Mouse (Mus musculus) lung, adult 18-20 months (tissue): ENCODE results near the gene Nav1.

Experiments
- DNase-seq, 2 experiments: peaks; one replicate each; pipeline ENCODE4 v3.0.0; 2022; ENCODE audit warnings: mixed read lengths in 2 of 2

The Nav1 gene

GRCm38 (mm10) chr1:135607019-135607418 lies at the start of gene Nav1:
Nav1 (minus strand) TSS chr1:135607295.
- no peak for DNase-seq

GRCm38 (mm10) chr1:135653909-135654308 lies 46.8 kb upstream of the Nav1 start:
- DNase-seq = no peak

DNA sequence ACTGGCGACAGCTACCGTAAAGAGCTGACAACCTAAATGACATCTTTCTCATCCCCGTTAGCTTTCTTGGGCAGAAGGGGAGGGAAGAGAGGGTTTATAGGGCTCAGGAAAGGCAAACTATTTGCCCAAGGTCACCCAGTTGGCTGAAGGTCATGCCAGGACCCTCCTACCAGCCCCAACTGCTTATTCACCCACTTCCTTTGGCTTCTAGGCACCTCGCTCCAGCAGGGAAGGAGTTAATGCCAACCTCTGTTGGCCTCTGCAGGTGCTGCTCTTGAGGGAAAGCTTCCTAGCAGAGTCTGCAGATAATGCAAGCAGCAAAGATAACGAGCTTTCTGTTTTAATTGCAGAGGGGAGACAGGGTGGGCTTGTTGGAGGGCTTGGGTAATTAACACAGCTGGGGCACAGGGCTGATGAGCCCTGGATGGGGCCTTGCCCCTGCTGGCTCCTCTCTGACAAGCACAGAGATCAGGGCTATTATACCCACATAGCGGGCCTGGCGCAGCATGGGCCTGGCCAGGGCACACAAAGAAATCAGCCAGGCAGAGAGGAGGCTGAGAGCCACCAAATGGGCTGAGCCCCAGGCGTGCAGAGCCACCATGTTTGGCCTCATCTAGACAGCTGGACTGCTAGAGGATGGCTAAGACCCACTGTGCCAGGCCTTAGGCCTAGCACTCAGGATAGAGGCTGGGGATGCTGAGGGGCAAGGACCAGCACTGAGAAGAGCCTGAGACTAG lies 38.5 kb upstream of the Nav1 start:
- no peak for DNase-seq

DNA sequence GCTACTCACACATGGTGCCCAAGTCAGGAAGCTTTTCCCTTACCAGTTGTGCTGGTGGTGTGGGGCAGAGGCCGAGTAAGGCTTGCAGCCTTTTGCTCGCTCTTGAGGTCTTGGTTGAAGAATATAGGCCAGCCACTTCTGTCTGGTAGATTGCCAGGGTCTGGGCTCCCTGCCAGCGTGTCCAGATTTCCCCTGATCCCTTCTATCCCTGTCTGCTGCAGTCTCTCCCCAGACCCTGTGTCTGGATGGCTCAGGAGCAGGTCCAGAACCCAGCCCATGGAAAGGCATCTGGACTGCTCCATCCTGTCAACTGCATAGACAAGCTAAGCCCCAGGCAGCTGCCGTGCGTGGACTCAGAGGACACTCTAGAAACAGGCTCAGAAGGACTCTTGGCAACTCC lies 37.0 kb upstream of the Nav1 start:
- DNase-seq = no peak

- no peak for DNase-seq
These were observed 36.6 kb upstream of the Nav1 start for GRCm38 (mm10) chr1:135643691-135644090.

- no peak for DNase-seq
These were observed 32.8 kb upstream of the Nav1 start for GRCm38 (mm10) chr1:135639853-135640252.

DNA sequence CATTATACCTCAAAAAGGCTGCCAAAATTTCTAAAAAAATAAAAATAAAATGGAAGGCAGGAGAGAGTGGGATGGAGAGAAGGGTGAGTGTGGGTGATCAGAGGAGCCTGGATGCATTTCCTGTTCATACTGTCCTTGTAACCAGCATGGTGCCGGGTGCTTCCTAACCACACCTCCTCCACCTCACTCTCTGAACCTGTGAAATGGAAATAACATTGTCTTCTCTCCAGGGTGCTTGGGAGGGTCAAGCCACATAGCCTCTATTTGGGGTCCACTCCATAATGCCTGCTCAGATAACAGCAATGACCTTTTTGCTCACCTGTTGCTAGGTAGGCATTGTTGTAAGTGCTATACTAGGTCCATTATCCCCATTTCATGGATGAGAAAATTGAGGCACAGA lies 32.0 kb upstream of the Nav1 start:
- no peak for DNase-seq

GRCm38 (mm10) chr1:135637574-135638008 lies 30.5 kb upstream of the Nav1 start:
- no peak for DNase-seq

DNA sequence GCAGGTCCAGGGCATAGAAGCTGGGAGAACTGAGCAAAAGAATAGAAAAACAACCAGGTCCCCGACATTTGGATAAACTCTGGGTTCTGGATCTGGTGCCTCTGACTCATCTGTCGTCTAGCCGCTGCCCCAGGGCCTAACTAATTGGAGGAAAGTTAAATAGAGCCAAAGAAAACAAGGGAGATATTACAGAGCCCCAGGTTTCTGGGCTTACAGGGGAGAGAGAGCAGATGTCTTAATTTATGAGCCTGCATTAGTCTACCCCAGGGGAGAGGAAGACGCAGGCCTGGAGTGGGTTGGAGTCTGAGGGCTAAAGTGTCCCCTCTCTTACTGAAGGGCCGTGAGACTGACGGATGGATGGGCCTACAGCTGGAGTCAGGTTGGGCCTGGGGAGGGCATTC lies 29.0 kb upstream of the Nav1 start:
- DNase-seq = no peak

GRCm38 (mm10) chr1:135635323-135636064 lies 28.4 kb upstream of the Nav1 start:
- DNase-seq = no peak

DNA sequence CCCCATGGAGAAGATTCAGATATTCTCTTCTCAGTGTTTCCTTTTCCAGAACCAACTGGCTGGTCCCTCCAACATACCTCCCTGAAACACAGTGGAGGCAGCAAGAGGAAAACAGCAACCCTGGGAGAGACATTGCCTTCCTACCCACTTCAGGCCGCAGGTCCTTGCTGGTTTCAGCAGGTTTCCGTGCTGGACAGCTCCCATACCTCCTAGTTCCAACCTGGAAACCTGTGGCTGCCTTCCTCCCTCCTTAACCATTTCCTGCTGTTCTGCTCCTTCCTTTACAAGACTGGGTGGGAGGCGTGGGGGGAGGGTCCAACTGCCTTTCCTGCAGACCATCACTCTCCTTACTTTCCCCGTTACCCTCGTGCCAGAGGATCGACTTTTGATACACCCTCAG lies 27.7 kb upstream of the Nav1 start:
- DNase-seq = no peak

- no peak for DNase-seq
These were observed 26.8 kb upstream of the Nav1 start for GRCm38 (mm10) chr1:135633884-135634283.

DNA sequence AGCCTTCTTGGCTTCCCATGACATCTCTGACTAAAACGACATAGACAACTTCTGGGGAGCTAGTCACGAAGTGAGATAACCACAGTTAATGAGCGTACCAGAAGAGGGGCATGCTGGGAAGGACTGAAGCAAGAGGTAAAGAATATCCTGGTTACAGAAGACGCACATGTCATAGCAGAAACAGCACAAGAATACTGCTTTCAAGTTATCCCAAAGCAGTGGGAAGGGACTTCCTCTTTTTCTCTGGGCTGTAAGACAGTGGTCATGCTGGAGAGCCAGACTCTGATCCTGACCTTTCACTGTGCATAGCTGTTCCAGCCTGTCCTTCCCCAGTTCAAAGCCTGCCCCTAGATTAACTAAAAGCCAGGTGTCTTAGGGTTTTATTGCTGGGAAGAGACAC lies 26.4 kb upstream of the Nav1 start:
- DNase-seq = no peak

GRCm38 (mm10) chr1:135632199-135632598 lies 25.1 kb upstream of the Nav1 start:
- DNase-seq = no peak

DNA sequence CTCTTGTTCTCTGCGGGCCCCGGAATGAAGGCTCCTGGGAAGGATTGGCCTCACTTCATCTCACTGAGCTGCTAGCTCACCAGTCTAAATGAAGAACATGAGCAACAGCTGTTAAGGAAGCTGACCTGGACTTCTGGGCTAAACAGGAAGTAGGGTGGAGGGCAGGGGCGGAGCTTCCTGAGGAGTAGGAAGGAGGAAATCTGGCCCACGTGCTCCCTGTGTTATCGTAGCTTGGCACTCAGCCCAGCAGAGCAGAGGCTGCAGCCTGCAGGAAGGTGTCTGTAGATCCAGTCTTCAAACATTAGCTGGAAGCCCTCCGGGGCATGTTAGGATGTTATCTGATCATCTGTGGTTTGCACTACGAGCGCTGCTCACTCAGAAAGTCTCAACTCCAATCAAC lies 24.4 kb upstream of the Nav1 start:
- peak; percentile 91 to 94 for DNase-seq

- DNase-seq = no peak
These were observed 22.8 kb upstream of the Nav1 start for GRCm38 (mm10) chr1:135629846-135630245.

GRCm38 (mm10) chr1:135626218-135626617 lies 19.1 kb upstream of the Nav1 start:
- DNase-seq = no peak

- no peak for DNase-seq
These were observed 18.6 kb upstream of the Nav1 start for GRCm38 (mm10) chr1:135625741-135626140.

DNA sequence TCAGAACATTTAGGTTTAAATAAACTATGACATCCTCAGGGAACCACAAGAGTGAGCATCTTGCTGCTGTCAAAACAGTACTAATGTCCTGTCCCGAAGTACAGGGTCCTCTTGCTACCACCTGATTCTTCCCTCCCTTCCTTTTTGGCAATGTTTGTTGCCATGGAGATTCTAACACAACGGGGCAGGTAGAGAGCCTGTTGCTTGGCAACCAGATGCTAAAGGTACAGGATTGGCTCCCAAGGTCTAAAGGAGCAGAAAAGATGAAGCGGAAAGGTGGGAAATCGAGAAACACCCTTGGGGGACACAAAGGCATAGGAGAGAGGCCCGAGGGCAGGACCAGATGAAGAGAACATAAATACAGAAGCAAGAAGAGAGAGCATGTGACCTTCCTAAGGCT lies 17.6 kb upstream of the Nav1 start:
- DNase-seq = no peak

DNA sequence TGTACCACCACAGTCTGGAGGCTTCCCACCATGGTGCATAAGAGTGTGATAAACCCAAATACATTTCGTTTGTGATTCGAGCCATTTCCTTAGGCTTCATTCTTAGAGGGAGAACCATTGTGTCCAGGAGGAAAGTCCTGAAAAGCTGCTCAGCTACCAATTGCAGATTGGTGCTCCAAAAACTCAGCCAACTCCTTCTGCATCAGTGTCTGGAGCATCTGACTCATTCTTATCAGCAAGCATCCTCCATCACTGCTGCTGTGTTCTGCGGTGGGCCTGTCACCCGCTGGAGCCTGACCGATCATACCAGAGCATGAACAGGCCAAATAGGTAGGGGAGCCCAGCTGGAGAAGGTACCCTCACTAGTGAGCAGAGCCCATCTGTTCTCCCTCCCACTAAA lies 16.0 kb upstream of the Nav1 start:
- no peak for DNase-seq

GRCm38 (mm10) chr1:135621307-135621706 lies 14.2 kb upstream of the Nav1 start:
- no peak for DNase-seq

GRCm38 (mm10) chr1:135619932-135620391 lies 12.9 kb upstream of the Nav1 start:
- DNase-seq = peak; percentile 36

GRCm38 (mm10) chr1:135619130-135619529 lies 12.0 kb upstream of the Nav1 start:
- no peak for DNase-seq

DNA sequence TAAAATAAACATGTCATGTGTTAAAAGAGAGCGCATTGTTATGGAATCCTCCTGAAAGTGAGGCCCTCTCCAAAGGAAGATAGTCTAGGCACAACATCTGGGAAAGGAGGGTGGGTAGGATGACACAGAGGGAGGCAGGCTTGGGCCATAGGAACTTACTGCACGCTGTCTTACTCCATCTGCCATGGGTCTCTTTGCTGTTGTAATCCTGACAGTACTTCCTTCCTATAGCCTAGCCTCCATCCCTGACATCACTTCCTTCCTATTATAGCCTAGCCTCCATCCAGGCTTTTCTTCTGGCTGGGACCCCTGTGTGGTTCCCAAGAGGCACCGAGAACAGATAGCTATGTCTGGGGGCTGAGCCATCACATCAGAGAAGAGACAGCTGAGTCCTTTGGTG lies 10.2 kb upstream of the Nav1 start:
- no peak for DNase-seq
